Mouse (Mus musculus) testis, postnatal 10 days (tissue): ENCODE results near the gene Cyp2w1.
"Not testable (repeated sequence)": the region's sequence is repeated elsewhere in the genome, so short reads cannot be mapped to it uniquely, and the experiment has no call there.

ENCODE experiments used
- DNase-seq: peaks from one replicate; pipeline ENCODE4 v3.0.0; 2021; ENCODE audit warnings: low spot score

The Cyp2w1 gene

DNA sequence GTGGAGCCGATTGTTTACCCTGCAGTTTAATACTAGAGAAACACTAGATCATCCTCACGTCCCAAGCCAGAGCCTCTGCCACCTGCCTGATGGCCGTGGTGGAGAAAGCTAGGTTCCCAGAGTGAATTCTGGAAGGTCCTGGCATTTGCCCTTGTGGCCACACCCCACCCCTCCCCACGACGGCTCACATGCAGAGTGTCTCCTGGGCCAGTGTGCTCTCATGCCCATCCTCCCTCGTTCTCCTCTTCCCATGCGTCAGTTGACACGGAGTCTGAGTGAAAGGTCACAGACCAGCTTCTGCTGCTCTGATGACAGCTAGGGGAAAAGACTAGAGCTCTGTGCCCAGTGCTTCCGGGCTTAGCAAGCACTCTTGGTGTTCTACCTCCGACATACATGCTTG lies 32.1 kb downstream of the Cyp2w1 start:
- DNase-seq: no peak

DNA sequence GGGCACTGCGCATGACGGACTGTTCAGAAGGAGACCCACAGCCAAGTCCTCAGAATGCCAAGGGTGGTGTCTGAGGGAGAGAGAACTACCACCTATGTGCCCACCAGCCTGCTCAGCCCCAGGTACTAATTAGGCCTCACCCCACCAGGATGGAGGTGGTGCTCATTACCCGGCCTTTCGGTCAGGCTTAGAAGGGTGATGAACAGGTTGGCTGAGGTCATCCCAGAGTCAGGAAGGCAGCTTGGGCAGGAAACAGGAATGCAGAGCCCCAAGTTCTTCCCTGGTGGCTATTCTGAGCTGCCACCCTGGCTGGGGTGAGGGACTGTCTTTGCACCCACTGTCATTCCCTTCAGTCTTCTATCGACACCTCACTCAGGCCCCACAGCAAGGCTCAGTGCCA lies 33.6 kb downstream of the Cyp2w1 start:
- no peak for DNase-seq

DNA sequence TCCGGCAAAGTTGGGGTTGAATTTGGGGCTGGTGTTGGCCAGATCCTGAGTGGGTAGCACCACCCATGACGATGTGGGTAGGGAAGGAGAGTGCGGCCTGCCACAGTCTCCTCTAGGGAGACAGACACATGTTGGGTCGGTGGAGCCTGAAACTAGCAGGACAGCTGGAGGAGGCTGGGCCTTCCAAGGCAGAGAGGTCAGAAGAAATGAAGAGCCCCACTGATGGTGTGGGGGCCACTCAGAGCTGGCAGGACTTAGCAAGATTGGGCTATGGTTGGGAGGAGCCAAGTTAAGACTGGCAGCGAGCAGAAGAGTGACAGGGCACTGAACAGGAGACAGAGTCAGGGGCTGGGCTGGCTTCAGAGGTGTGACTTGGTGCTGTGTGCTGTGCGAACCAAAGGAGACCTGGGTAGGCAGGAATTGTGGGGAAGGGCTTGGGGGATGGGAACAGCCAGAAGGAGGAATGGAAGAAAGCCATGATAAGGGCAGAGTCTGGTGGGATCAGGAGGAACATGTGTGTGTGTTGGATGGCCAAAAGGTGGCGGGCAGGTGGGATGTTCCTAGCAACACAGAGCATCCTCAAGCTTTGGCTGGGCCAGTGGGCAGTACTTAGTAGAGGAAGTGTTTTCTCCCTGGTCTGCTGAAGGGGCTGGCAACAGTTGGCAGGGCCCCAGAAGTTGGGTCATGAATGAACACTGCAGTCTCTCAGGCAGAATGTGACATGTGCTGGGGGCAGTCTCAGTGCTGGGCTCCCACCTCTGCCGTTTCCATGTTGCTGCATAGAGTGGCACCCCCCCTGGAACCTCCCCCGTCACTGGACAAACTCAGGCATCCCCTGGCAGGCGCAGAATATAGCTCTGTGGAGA lies 35.1 kb downstream of the Cyp2w1 start:
- peak; percentile 73 for DNase-seq

DNA sequence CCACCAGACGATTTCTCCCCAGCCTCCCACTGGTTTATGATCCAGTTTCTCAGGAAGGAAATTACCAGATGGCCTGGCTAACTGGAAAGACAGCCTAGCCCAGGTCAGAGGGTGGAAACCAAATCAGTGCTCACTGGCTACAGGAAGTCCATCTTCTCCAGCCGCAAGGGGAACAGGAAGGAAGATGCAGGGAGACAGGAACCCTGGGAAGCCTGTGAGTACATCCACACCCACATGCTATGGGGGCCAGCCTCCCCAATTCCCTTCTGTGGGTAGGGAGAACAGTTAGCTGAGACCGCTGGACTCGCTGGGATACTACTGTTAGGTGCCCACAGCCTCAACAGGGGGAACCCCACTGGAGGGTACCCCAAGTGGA lies 35.8 kb downstream of the Cyp2w1 start:
- DNase-seq: no peak

DNA sequence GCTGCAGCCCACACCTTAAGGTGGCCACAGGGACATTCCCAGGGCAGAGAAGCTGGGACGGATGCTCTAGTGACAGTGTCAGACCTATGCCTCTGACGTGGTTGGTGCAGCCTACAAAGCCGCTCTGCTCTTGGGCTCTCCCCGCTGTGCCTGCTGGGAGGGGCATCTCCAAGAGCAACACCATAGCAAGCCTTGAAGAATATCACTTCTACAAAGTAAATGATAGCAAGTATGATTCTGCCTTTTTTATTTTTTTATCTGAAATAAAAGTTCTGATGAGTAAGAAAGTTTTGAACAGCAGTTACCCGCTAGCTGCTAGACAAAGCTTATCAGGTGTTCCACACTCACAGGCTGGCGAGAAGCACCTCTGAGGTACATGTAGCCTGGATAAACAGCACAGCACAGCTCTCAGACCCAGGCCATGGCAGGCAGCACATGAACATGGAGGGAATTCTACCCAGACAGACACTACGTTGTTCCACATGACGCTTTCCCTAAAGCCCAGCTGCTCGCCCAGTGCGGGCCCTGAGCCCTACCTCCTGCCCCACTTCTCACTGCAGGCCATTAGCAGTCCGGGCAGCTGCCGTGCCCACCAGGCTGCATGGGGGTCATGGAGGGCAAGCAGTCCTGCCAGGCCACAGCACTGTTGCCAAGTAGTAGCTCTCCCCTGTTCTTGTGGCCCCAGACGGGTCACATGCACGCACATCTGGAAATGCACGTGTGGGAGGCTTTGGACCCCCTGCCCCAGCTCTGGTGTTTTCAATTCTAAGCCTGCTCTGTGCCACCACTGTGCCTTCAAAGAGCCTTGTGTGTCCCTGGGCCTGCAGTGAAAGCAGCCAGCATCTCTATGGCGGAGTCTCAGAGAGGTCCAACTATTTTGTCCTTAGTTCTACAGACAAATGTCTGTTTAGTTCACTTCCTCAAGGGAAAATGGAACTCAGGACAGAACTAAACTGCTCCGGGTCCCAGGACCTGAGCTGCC lies 36.6 kb downstream of the Cyp2w1 start:
- no peak for DNase-seq

DNA sequence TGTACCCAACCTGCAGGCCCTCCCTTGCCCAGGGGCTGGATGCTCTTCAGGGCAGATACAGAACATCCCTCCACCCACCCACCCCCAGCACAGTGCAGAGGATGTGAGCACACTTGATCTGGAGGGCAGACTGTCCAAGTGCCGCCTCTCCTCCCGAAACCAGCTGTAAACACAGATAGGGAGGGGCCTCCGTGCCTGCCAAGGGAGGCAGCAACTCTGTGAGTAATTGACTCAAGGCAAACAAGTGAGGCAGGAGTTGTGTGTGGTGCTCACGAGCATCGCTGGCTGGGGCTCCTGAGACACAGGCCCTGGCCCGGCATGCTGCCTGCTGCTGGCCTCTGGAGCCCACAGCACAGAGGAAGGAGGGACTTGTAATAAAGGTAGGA lies 37.3 kb downstream of the Cyp2w1 start:
- DNase-seq: no peak

- not testable (repeated sequence) for DNase-seq
Observed at GRCm38 (mm10) chr5:139390324-139391119, 38.1 kb downstream of the Cyp2w1 start.

DNA sequence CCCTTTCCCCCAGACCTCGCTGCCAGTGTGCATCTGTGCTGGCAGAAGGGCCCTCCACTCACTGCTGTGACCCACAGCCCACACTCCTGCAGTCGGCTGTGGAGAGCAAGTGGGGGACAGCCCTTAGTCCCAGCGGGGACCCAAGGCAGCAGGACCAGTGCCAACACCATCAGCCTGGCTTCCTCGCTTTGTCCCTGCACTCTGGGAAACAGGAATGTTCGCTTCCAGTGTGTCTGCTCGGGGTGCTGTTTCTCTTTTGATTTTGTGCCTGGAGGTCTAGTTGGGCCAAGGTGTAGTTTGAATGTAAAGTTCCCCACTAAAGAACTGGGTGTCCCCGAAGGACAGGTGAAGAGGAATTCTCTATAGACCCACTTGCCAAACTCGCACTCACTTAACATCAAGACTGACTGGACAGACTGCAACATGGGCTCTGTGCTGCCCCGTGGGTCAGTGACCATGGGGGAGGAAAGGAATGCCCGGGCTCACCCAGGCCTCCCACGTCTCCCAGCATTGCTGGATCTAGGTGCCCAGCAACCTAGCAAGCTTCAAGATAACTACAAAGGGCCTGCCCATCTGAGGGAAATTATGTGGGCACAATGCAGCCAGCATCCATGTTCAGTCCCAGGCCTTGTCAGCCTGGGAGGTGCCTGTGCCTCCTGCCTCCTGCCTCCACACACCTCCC lies 39.0 kb downstream of the Cyp2w1 start:
- DNase-seq: peak; percentile 70

GRCm38 (mm10) chr5:139392219-139393196 lies 40.1 kb downstream of the Cyp2w1 start:
- no peak for DNase-seq

GRCm38 (mm10) chr5:139393197-139393588 lies 40.8 kb downstream of the Cyp2w1 start:
- DNase-seq: no peak

DNA sequence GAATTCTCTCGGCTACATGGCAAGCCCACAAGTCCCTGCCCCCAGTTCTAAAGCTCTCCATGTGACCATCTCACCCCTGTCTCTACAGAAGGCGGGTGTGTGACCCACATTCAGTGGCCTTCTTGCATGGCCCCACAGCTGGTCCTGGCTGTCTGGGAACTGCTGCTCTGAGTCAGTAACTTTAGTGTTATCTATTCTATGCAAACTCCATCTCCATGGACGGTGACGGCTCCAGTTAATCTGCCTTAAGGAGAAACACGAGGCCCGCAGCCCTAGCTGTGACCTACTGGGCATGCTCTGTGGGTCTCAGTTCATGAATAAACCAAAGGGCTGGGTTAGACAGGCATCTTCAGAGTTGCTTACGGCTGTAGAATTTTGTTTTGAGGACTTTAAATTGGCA lies 42.0 kb downstream of the Cyp2w1 start:
- DNase-seq: no peak

- DNase-seq: no peak
Observed at GRCm38 (mm10) chr5:139395528-139395927, 43.1 kb downstream of the Cyp2w1 start.

GRCm38 (mm10) chr5:139397359-139397916 lies 45.0 kb downstream of the Cyp2w1 start:
- no peak for DNase-seq

GRCm38 (mm10) chr5:139397959-139398753 lies 45.7 kb downstream of the Cyp2w1 start:
- peak; percentile 97 for DNase-seq

DNA sequence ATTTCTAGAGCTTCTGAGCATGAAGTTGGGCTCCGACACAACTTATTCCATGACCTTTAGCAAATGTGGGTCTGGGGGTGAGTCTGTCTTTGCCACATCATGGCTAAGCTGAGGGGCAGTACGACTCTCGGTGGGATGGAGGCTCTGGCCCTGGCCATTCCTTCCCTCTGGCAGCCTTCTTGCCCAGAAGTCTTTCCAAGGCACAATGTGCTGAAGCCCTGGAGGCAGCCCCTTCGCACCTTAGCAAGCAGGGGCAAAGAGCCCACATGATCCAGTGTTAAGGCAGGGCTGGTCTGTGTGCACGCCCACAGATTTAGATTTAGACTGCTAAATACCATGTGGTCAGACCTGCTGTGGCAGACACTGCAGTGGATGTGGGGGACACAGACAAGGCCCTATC lies 46.4 kb downstream of the Cyp2w1 start:
- no peak for DNase-seq

GRCm38 (mm10) chr5:139399991-139400390 lies 47.6 kb downstream of the Cyp2w1 start:
- DNase-seq: no peak

DNA sequence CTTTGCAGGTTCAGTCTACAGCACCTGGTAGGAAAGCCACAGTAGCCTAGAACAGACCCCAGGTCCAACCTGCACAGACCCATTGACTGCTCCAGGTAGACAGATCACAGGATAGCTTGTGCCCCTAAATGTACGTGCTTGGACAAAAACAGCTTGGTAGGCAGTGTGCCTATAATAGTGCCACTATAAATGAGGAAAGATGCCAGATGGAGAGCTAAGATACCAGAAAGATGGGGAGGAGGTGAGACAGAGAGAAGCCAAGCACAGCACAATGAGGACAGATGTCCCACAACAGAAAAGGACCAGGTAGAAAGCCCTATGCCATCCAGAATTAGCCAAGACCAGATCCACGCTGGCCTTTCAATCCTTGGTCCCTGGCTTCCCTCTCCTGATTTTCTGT lies 49.7 kb downstream of the Cyp2w1 start:
- no peak for DNase-seq

GRCm38 (mm10) chr5:139403692-139404260 lies 51.4 kb downstream of the Cyp2w1 start:
- no peak for DNase-seq
